Mouse (Mus musculus): Measurements from ENCODE around the gene Adcy1.

Adcy1 gene

GRCm38 (mm10) chr11:7140449-7140848 lies 77.2 kb downstream of the Adcy1 start:
- DNase-seq = peak; percentile 54

- DNase-seq = no peak
Measured at GRCm38 (mm10) chr11:7142725-7143124, 79.4 kb downstream of the Adcy1 start.

- peak; percentile 48 for DNase-seq
Measured at GRCm38 (mm10) chr11:7144369-7144768, 81.1 kb downstream of the Adcy1 start.

- DNase-seq = peak; percentile 73
Measured at GRCm38 (mm10) chr11:7145221-7145620, 81.9 kb downstream of the Adcy1 start.

- no peak for DNase-seq
Measured at GRCm38 (mm10) chr11:7147536-7147935, 84.2 kb downstream of the Adcy1 start.

- DNase-seq = no peak
Measured at GRCm38 (mm10) chr11:7147945-7148344, 84.7 kb downstream of the Adcy1 start.

- DNase-seq = peak; percentile 46
Measured at GRCm38 (mm10) chr11:7149471-7149870, 86.2 kb downstream of the Adcy1 start.

- no peak for DNase-seq
Measured at GRCm38 (mm10) chr11:7150511-7150910, 87.2 kb downstream of the Adcy1 start.

- no peak for DNase-seq
Measured at GRCm38 (mm10) chr11:7152371-7152770, 89.1 kb downstream of the Adcy1 start.

GRCm38 (mm10) chr11:7153081-7153480 lies 89.8 kb downstream of the Adcy1 start:
- no peak for DNase-seq

GRCm38 (mm10) chr11:7156427-7156826 lies 93.1 kb downstream of the Adcy1 start:
- DNase-seq = no peak

GRCm38 (mm10) chr11:7158196-7158595 lies 94.9 kb downstream of the Adcy1 start:
- no peak for DNase-seq

GRCm38 (mm10) chr11:7160146-7160545 lies 96.9 kb downstream of the Adcy1 start:
- DNase-seq = no peak

- peak; percentile 52 for DNase-seq
Measured at GRCm38 (mm10) chr11:7160637-7161101, 97.4 kb downstream of the Adcy1 start.

GRCm38 (mm10) chr11:7161502-7162174 lies 98.3 kb downstream of the Adcy1 start:
- peak; percentile 54 for DNase-seq

GRCm38 (mm10) chr11:7164416-7164815 lies 101.1 kb downstream of the Adcy1 start:
- no peak for DNase-seq

GRCm38 (mm10) chr11:7169645-7170044 lies 106.4 kb downstream of the Adcy1 start:
- no peak for DNase-seq

GRCm38 (mm10) chr11:7173664-7174063 lies 110.4 kb downstream of the Adcy1 start:
- DNase-seq = no peak

GRCm38 (mm10) chr11:7178724-7179123 lies 115.4 kb downstream of the Adcy1 start:
- DNase-seq = no peak

- no peak for DNase-seq
Measured at GRCm38 (mm10) chr11:7179276-7179675, 116.0 kb downstream of the Adcy1 start.

- DNase-seq = no peak
Measured at GRCm38 (mm10) chr11:7182409-7183042, 119.2 kb downstream of the Adcy1 start.

GRCm38 (mm10) chr11:7184420-7184819 lies 121.1 kb downstream of the Adcy1 start:
- no peak for DNase-seq

GRCm38 (mm10) chr11:7187472-7187871 lies 124.2 kb downstream of the Adcy1 start:
- DNase-seq = no peak

GRCm38 (mm10) chr11:7188469-7188868 lies 125.2 kb downstream of the Adcy1 start, which contains the start of gene Gm11985:
Gm11985 (minus strand) TSS chr11:7188569.
- DNase-seq = no peak
